ENCODE assay signal across 8 mouse cellular contexts in genomic region chr2:165888813-165889221, GRCm38 (mm10). TPM values are rescaled to one million over a fixed set of nuclear protein-coding genes. Genes with fewer than 3 reads are reported as not detected.
DNase-seq lines count a peak whose midpoint lies in the region; ATAC-seq and TF ChIP-seq lines count a peak whose summit lies in the region.

No protein-coding gene starts in this region.

- H3K27ac ChIP-seq in kidney, adult 2 months (ENCODE audit: insufficient read depth, low read depth, low read length) = peak overlapping the region; percentile 67

- peak; percentile 67 for DNase-seq in kidney, adult 2 months
- DNase-seq in kidney, adult 18-20 months = no peak
- DNase-seq in cerebellum, postnatal 25 days = peak; percentile 39 to 54
- DNase-seq in induced T-regulatory cell, adult 2 months (ENCODE audit: low read depth) = peak; percentile 59
- no peak for DNase-seq in embryo, embryonic 10.5 days (ENCODE audit: low spot score)
- DNase-seq in adrenal gland, adult 2 months = no peak
- no peak for DNase-seq in left cerebral cortex, adult 18-20 months (ENCODE audit: low spot score in 2 of 2)

- no peak overlapping the region for H3K4me3 ChIP-seq in kidney, adult 2 months (ENCODE audit: insufficient read depth, low read depth, low read length)

- no peak for TF ChIP-seq POLR2A in kidney, adult 2 months (IDR thresholded peaks at IDR 0.05; ENCODE audit: low read depth, low read length)

- no peaks in the 10 kb centered on the region for H3K27me3 ChIP-seq in kidney, adult 2 months (replicated peaks; ENCODE audit: control insufficient read depth, insufficient read depth, low read length)

- no peak for TF ChIP-seq CTCF in kidney, adult 2 months (conservative IDR thresholded peaks at IDR 0.05; ENCODE audit: insufficient read depth, insufficient read length, low read depth, low read length)

- peaks cover 48% of the 10 kb centered on the region for H3K4me1 ChIP-seq in kidney, adult 2 months (ENCODE audit: control insufficient read depth, insufficient read depth, low read length)

- ATAC-seq in megakaryocyte-erythroid progenitor cell, adult 5-6 weeks (replicated peaks; ENCODE audit: low FRiP score, low TSS enrichment, poor library complexity, severe bottlenecking) = peak; percentile 13; the same call in 1 of the 2 replicates

- 20% methylated on average over 3 of the region's 3 CpGs for WGBS in kidney, adult 2 months

- H3K36me3 ChIP-seq in kidney, adult 2 months (ENCODE audit: control insufficient read depth, insufficient read depth, low read length) = no peaks in the 10 kb centered on the region

RNA-seq across cellular contexts. Expression of gene Zmynd8, which starts 10.0 kb away (rescaled TPM):
- 27.7 and 29.0 TPM in 2 replicates for polyA plus RNA-seq in kidney, adult 2 months (2012; rRNA removed)
- 70.9 and 80.1 TPM in 2 replicates for total RNA-seq in megakaryocyte-erythroid progenitor cell, adult 5-6 weeks (2014; fragmentation: Nextera tagmentation)
- 27.2 and 42.9 TPM in 2 replicates for total RNA-seq in megakaryocyte-erythroid progenitor cell, adult 5-6 weeks (2017)
- total RNA-seq in adrenal gland, adult 2 months (2021) = 10 to 100 TPM; 53.9 to 56.5 TPM
- polyA plus RNA-seq in adrenal gland, adult 2 months (2012; rRNA removed) = 21.3 and 22.2 TPM in 2 replicates
- 100 to 1,000 TPM; 150 to 151 TPM for total RNA-seq in left cerebral cortex, adult 18-20 months (2021)

Comparison
In these comparisons a context has a peak if more than half of its experiments do, and no peak if none do; other contexts are left out.
1. DNase-seq: peak in kidney, adult 2 months (single experiment), cerebellum, postnatal 25 days (2 of 2) and induced T-regulatory cell, adult 2 months (single experiment); none in kidney, adult 18-20 months (single experiment), embryo, embryonic 10.5 days (single experiment), adrenal gland, adult 2 months (single experiment) and left cerebral cortex, adult 18-20 months (0 of 2).